Mouse (Mus musculus) hindbrain, embryonic 16.5 days (tissue): ENCODE results near the gene Gm20517. TPM values are rescaled to one million over a fixed set of nuclear protein-coding genes. Genes with fewer than 3 reads are reported as not detected.

Experiments
- ATAC-seq: fragments of 200-750 bp; cut with Nextera tagmentation; 2 replicates; pipeline ENCODE4 v1.8.0; 2017; ENCODE audit warnings: moderate TSS enrichment, moderate library complexity
- H3K27ac ChIP-seq: fragments of 300-500 bp; sonication (generic); 2 replicates; pipeline ENCODE4 v1.5.1; 2014; ENCODE audit warnings: low read depth, mild to moderate bottlenecking, control low read depth, low read length, moderate library complexity
- H3K27me3 ChIP-seq: fragments of 300-500 bp; sonication (generic); replicated peaks from 2 replicates; pipeline ENCODE4 v1.6.1; 2014; ENCODE audit warnings: low read length; ENCODE audit not compliant: control insufficient read depth, insufficient read depth
- H3K36me3 ChIP-seq: fragments of 300-500 bp; sonication (generic); 2 replicates; pipeline ENCODE4 v1.6.1; 2014; ENCODE audit warnings: mild to moderate bottlenecking, low read length, moderate library complexity, mixed read lengths; ENCODE audit not compliant: control insufficient read depth, insufficient read depth
- H3K4me1 ChIP-seq: fragments of 300-500 bp; sonication (generic); 2 replicates; pipeline ENCODE4 v1.6.1; 2014; ENCODE audit warnings: low read depth, low read length; ENCODE audit not compliant: control insufficient read depth, insufficient read depth
- H3K4me2 ChIP-seq: fragments of 300-500 bp; sonication (generic); 2 replicates; pipeline ENCODE4 v1.6.1; 2014; ENCODE audit warnings: mild to moderate bottlenecking, low read length, control low read depth, moderate library complexity
- H3K4me3 ChIP-seq: fragments of 300-500 bp; sonication (generic); 2 replicates; pipeline ENCODE4 v1.5.1; 2014; ENCODE audit warnings: mild to moderate bottlenecking, low read length, control low read depth, moderate library complexity
- H3K9ac ChIP-seq: fragments of 300-500 bp; sonication (generic); 2 replicates; pipeline ENCODE4 v1.6.1; 2014; ENCODE audit warnings: low read depth, mild to moderate bottlenecking, control low read depth, low read length, moderate library complexity
- H3K9me3 ChIP-seq: fragments of 300-500 bp; sonication (generic); 2 replicates; pipeline ENCODE4 v1.6.1; 2014; ENCODE audit warnings: mild to moderate bottlenecking, low read length, moderate library complexity; ENCODE audit not compliant: control insufficient read depth
- WGBS: fragments of 180-500 bp; shearing (Covaris S2); extraction: QIAGEN DNeasy Blood & Tissue Kit; methylation state at CpG from one replicate; pipeline ENCODE4 v1.1.7; 2014; 5-methylcytosine and 5-hydroxymethylcytosine counted together
- polyA plus RNA-seq: library from polyadenylated mRNA; unstranded; fragments of >200 nt; fragmentation: Nextera tagmentation; extraction: Ambion mirVana; gene quantifications from 2 replicates; pipeline ENCODE4 v1.2.1, GENCODE M21; 2015

The Gm20517 gene
- polyA plus RNA-seq, 1 experiment from 2014 or later, result 1.9 TPM

DNA sequence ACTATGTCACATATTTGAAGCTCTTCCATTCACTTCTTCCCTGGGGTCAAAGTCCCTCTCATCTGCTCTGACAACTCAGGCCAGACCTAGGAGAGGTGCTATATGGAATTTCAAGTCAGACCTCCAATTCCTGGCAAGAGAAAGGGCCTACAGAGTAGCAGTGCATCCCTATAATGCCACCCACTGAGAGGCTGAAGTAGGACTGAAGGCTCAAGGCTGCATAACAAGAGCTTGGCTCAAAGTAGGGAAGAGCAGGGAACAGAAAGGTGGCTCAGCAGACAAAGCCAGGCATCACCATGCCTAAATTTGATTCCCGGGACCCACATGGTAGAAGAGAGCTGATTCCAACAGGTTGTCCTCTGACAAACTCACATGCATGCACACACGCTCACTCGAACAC, 80.3 kb downstream of the Gm20517 start:
- Histone ChIP-seq H3K4me2 (no peak overlapping the region), H3K4me1 (peaks cover 31% of the 10 kb centered on the region), H3K36me3 (no peaks in the 10 kb centered on the region), H3K9ac (no peak overlapping the region), H3K9me3 (no peaks in the 10 kb centered on the region), H3K4me3 (no peak overlapping the region), H3K27me3 (no peaks in the 10 kb centered on the region; the same call in 1 of the 2 replicates), H3K27ac (no peak overlapping the region)
- no peak for ATAC-seq
- 92% methylated on average over 3 of the region's 3 CpGs for WGBS

DNA sequence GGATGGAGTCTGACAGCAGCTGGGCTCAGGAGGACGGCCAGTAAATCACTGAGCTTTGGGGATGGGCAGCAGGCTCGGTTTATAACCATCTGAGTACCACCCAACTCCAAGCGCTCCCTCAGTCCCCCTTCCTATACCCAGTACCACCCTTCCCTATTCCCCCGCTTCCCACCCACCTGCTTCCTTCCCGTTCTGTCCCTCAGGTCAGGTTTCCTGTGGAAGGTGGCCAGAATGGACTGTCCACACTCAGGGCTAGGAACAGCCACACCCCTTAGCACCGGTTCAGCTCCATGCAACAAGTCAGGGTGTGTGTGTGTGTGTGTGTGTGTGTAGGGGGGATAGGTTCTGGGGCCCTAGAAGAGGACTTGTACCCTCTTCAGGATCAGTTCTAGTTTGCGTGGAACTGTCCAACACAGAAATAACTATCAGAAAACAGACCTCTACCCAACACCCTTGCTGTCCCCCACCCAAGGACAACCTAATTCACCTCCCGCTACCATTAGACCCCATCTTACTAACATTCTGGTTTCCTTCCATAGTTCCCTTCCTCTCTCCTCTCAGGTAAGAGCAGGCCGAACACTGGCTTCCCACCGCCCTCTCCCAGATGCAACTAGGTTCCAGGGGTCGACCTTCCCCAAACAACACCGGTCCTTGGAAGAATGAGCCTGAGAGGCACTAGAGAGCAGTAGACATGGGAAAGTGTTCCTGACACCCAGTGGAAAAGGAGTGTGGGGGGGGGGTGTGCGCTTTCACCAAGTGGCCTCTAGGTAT, 82.5 kb downstream of the Gm20517 start:
- H3K27ac ChIP-seq, result peak overlapping the region; percentile 88
- peaks cover 24% of the 10 kb centered on the region for H3K4me1 ChIP-seq
- no peak; the same call in 1 of the 2 replicates for ATAC-seq

DNA sequence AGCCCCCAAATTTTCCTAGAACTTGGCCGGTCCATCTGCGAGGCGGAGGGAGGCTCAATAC, 82.9 kb downstream of the Gm20517 start, which contains the start of gene Gm21981:
Gm21981 (minus strand) TSS at position 14 of the 61 bp plus-strand sequence.
- peak within 1 kb of the TSS; percentile 94 for H3K9ac ChIP-seq
- no peaks in the 10 kb centered on the region for H3K9me3 ChIP-seq
- peak within 1 kb of the TSS; percentile 88 for H3K27ac ChIP-seq
- ATAC-seq, result no peak
- peak within 1 kb of the TSS; percentile 91 for H3K4me2 ChIP-seq
- no peaks in the 10 kb centered on the region; the same call in 1 of the 2 replicates for H3K27me3 ChIP-seq
- WGBS, result 0% methylated on average over 3 of the region's 3 CpGs
- no peaks in the 10 kb centered on the region for H3K36me3 ChIP-seq
- peak within 1 kb of the TSS; percentile 83 for H3K4me3 ChIP-seq
- H3K4me1 ChIP-seq, result peaks cover 23% of the 10 kb centered on the region

More for the DNA sequence above, 82.5 kb downstream of the Gm20517 start:
- peak overlapping the region; percentile 91 for H3K4me2 ChIP-seq
- no peaks in the 10 kb centered on the region; the same call in 1 of the 2 replicates for H3K27me3 ChIP-seq
- H3K36me3 ChIP-seq, result no peaks in the 10 kb centered on the region
- peak overlapping the region; percentile 83 for H3K4me3 ChIP-seq
- 32% methylated on average over 13 of the region's 13 CpGs for WGBS
- peak overlapping the region; percentile 94 for H3K9ac ChIP-seq
- no peaks in the 10 kb centered on the region for H3K9me3 ChIP-seq

DNA sequence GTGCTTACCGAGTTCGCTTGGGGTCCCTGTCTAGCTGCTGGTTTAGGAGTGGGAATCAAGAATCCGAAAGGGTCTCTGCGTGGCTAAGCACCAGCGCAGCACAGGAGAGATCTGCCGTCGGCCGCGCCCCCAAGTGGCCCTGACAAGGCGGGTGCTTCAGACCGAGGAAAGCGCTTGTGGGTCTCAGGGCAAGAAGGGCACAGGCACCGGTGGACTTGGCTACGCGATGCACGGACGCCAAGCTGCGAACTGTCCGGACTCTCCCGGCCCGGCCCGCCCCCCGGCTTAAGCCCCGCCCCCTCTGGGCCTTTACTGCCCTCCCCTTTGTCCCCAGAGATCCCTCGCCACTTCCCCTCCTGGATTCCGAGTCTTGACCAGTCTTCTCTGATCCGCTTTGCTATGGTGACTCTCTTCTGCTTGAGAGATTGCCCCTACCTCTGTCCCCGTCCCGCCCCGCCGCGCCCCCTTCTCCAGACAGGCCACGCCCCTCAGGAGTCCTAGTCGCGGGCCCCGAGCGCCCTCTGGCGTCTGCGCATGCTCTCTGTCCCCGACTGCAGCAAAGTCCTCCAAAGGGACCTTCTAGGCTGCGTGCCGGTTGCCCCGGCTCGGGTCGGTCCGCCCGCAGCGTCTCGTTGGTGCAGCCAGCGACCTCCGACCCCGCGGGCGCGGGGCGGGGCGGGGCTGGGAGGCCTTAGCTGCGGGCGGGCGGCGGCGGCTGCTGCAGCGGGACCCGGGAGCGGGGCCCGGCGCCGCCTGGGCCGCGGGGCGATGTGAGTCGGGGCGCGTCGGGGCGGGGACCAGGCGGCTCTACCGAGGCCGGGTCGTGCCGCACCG, 83.3 kb downstream of the Gm20517 start, which contains the start of gene Prickle4:
Prickle4 (minus strand) TSS at position 234 of the 834 bp plus-strand sequence.
- H3K27ac ChIP-seq, result peak within 1 kb of the TSS; percentile 88
- H3K4me3 ChIP-seq, result peak within 1 kb of the TSS; percentile 83
- peak within 1 kb of the TSS; percentile 94 for H3K9ac ChIP-seq
- no peaks in the 10 kb centered on the region for H3K9me3 ChIP-seq
- peak within 1 kb of the TSS; percentile 91 for H3K4me2 ChIP-seq
- under 1% methylated on average over 55 of the region's 82 CpGs for WGBS
- peak; percentile 95 for ATAC-seq
- no peaks in the 10 kb centered on the region for H3K36me3 ChIP-seq
- no peaks in the 10 kb centered on the region; the same call in 1 of the 2 replicates for H3K27me3 ChIP-seq
- H3K4me1 ChIP-seq, result peaks cover 18% of the 10 kb centered on the region

DNA sequence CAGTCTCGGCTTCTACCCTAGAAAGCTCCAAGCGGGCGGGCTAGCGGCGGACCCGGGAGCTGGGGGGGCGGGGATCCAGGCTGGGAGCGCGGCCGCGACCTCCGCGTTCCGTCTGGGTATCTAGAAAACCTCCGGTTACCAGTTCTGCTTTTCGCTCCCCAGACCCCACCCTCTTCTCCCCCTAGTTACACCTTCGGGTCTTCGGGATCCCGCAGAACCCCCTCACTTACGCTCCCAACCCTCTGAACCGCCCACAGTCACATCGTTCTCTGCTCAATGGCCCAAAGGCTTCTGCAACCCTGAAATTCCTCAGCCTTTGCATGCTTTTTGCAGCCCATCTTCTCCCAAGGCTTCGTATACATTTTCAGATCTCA, 83.9 kb downstream of the Gm20517 start:
- peak overlapping the region; percentile 83 for H3K4me3 ChIP-seq
- peaks cover 14% of the 10 kb centered on the region for H3K4me1 ChIP-seq
- no peaks in the 10 kb centered on the region; the same call in 1 of the 2 replicates for H3K27me3 ChIP-seq
- peak overlapping the region; percentile 91 for H3K4me2 ChIP-seq
- no peak for ATAC-seq
- H3K9me3 ChIP-seq, result no peaks in the 10 kb centered on the region
- H3K9ac ChIP-seq, result peak overlapping the region; percentile 94
- peak overlapping the region; percentile 88 for H3K27ac ChIP-seq
- 2% methylated on average over 21 of the region's 23 CpGs for WGBS
- H3K36me3 ChIP-seq, result peaks cover 4% of the 10 kb centered on the region; the same call in 1 of the 2 replicates

DNA sequence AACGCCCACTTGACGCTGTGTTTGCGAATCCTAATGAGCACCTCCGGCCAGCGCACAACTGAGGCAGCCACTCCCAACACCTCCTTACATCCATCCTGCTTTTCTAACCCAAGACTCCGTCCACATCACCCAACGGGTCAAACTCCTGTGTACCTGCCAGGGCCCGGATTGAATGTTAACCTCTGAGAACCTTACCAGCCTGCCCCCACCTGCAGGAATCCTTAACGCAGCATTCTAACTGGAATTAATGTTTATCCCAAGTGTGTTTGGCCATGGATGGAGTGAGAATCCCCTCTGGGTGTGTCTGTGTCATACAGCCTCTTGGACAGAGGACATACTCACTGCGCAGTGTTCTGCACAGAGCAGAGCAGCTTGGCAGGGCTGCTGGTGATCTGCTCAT, 86.8 kb downstream of the Gm20517 start:
- no peak overlapping the region for H3K9ac ChIP-seq
- no peaks in the 10 kb centered on the region for H3K27me3 ChIP-seq
- ATAC-seq, result no peak
- H3K4me3 ChIP-seq, result no peak overlapping the region
- peaks cover 11% of the 10 kb centered on the region for H3K4me1 ChIP-seq
- H3K9me3 ChIP-seq, result no peaks in the 10 kb centered on the region
- H3K27ac ChIP-seq, result no peak overlapping the region
- H3K4me2 ChIP-seq, result no peak overlapping the region
- H3K36me3 ChIP-seq, result peaks cover 20% of the 10 kb centered on the region; the same call in 1 of the 2 replicates
- 93% methylated on average over 10 of the region's 10 CpGs for WGBS

DNA sequence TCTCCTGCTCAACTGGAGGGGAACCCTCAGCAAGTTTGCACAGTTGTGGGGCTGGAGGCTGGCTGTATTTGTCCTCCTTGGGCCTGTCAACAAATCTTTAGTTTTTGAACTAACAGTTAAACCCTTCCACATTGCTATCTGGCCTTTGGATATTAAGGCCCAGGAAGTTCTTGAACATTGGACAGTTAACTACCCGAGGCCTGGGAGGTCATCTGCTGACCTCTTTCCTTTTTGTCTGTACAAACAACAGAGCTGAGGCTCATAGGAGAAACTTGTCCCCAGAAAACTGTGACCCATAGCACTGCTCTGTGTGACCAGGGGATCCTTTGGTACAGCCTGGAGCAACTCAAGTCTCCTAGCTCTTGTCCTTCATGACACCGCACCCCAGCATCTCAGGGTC, 87.7 kb downstream of the Gm20517 start:
- no peaks in the 10 kb centered on the region for H3K27me3 ChIP-seq
- WGBS, result 80% methylated on average over 2 of the region's 2 CpGs
- no peak overlapping the region for H3K9ac ChIP-seq
- H3K36me3 ChIP-seq, result peaks cover 23% of the 10 kb centered on the region; the same call in 1 of the 2 replicates
- H3K27ac ChIP-seq, result no peak overlapping the region
- H3K4me1 ChIP-seq, result peaks cover 7% of the 10 kb centered on the region
- no peak overlapping the region for H3K4me2 ChIP-seq
- ATAC-seq, result no peak
- no peaks in the 10 kb centered on the region for H3K9me3 ChIP-seq
- H3K4me3 ChIP-seq, result no peak overlapping the region

DNA sequence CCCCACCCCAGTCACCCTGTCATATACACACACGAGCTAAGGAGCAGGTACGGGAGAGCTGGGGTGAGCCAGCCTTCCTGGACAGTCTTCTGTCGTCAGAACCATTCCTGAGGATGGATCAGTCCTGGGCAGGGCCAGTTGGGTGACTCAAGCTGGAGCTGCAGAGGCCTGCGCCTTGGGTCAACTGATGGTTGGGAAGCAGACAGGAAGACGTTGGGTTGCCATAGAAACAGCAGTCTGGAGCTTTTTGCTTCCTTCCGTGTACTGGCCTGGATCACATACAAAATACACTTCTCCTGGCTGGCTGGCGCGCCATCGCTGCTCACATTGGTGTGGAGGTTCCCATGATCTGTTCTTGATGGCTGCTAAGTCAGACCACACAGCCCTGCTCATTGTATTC, 90.4 kb downstream of the Gm20517 start:
- 59% methylated on average over 9 of the region's 9 CpGs for WGBS
- no peaks in the 10 kb centered on the region for H3K9me3 ChIP-seq
- no peak overlapping the region for H3K9ac ChIP-seq
- H3K4me1 ChIP-seq, result no peaks in the 10 kb centered on the region
- H3K4me3 ChIP-seq, result no peak overlapping the region
- H3K27ac ChIP-seq, result peak overlapping the region; percentile 40; the same call in 1 of the 2 replicates
- H3K4me2 ChIP-seq, result no peak overlapping the region
- H3K36me3 ChIP-seq, result peaks cover 23% of the 10 kb centered on the region; the same call in 1 of the 2 replicates
- peak; percentile 28; the same call in 1 of the 2 replicates for ATAC-seq
- no peaks in the 10 kb centered on the region for H3K27me3 ChIP-seq
